Mouse (Mus musculus): ENCODE data around the gene Zfp335. TPM values are rescaled to one million over a fixed set of nuclear protein-coding genes. Genes with fewer than 3 reads are reported as not detected.

The Zfp335 gene
- total and polyA plus RNA-seq, 3 experiments = 5.2 to 16.5 (median 12.0) TPM

DNA sequence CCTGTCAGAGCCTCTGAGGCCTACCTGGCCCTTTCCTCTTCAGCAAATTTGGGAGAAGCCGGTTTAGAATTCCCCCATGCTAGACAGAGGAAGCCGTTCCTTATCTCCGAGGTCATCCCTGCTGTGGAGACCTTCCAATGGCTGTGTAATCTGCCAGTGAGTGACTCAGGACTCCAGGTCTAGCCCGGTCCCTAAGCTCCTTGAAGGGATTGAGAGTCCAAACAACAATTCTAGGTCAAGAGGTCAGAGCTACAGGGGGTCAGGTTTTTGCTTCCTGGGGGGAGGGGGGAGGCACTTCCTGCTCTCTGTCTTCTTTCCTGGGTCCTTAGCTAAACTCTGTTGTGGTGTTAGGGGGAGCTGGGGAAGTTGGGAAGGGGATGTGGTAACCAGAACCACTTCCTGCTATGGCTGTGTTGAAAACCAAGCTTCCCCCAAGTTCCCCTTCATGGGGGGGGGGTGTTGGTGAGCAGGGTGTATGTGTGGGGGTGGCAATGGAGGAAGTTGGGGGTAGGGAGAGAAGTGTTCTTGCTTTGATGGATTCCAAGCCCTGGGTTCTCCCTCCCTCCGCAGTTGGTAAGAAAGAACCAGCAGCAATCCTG is 31.2 kb upstream of the Zfp335 start:
- H3K27ac ChIP-seq (ENCODE audit: insufficient read depth, low read depth) = no peak overlapping the region
- no peak for DNase-seq (ENCODE audit: extremely low read depth)
- H3K4me2 ChIP-seq (ENCODE audit: insufficient read depth, low read depth, poor library complexity, severe bottlenecking) = no peak overlapping the region
- in situ Hi-C loops (cut with MboI; ENCODE audit: low pct_ligation_motif_present, low pct_unique_long_range_greater_than_20kb, low sequenced_read_pairs) = loop anchor here (10.0 kb wide), 1 partner anchor 422 kb away; the partner anchor contains the start of gene Zfp663
- no peaks in the 10 kb centered on the region for H3K9me3 ChIP-seq (replicated peaks; ENCODE audit: low read length)
- TF ChIP-seq ELF1 (IDR thresholded peaks at IDR 0.05; ENCODE audit: low read depth, low read length) (no peak), POLR2A (IDR thresholded peaks at IDR 0.05; ENCODE audit: low read depth, low read length) (no peak)
- dilution Hi-C loops (cut with MboI; ENCODE audit: extremely low pct_ligation_motif_present, extremely low pct_unique_long_range_greater_than_20kb, low sequenced_read_pairs) = no loop called here
- no peak overlapping the region for H3K4me3 ChIP-seq (replicated peaks in 1 of 3; ENCODE audit: low read depth in 2 of 3, low read length in 2 of 3, poor library complexity in 1 of 3)
- no peaks in the 10 kb centered on the region for H3K36me3 ChIP-seq (replicated peaks in 1 of 2; ENCODE audit: control insufficient read depth in 1 of 2, insufficient read depth in 1 of 2, low read length in 1 of 2)
- H3K9ac ChIP-seq (ENCODE audit: insufficient read depth, low read depth) = no peak overlapping the region
- H3K79me2 ChIP-seq (replicated peaks; ENCODE audit: control insufficient read depth, extremely low read depth, insufficient read depth, poor library complexity, severe bottlenecking) = no peaks in the 10 kb centered on the region
- H3K27me3 ChIP-seq (replicated peaks) = peaks cover 28% of the 10 kb centered on the region
- peaks cover 3 to 30% of the 10 kb centered on the region in 2 experiments; a peak in 2 of 4 replicates for H3K4me1 ChIP-seq (ENCODE audit: control insufficient read depth in 1 of 2, insufficient read depth in 2 of 2)

DNA sequence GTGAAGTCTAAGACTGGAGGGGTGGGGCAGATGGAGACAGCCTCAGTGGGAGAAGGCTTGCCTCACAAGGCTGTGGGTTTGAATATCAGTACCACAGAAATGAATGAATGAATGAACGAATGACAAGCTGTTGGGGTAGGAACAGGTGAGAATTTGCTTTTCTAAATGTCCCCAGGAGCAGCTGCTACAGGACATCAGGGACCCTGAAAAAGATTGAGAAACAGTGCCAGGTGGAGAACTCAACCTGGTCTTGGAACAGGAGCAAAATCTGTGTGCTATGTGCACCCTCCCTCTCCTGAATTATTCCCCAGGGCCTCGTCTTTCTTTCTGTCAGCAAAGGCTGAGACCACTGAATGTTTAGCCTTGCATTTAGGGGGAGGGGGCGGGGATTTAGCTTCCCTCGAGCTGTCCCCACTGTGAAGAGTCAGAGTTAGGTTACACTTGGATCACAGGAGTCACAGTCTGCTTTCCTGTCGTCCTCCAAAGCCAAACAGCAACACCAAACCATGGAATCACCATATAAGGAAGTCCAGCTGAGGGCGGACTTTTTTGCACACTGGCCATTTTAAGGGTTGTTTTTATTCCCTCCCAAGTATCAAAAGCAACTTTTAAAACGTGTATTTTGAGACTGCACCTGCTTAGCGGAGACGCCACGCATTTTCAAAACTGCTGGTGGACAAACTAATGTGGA is 28.7 kb upstream of the Zfp335 start, which contains the start of gene Mmp9:
Gene Mmp9, plus strand, starts transcription at position 641 of the 691 bp plus-strand sequence.
- H3K36me3 ChIP-seq (replicated peaks in 1 of 2; ENCODE audit: control insufficient read depth in 1 of 2, insufficient read depth in 1 of 2, low read length in 1 of 2) = no peaks in the 10 kb centered on the region
- H3K4me3 ChIP-seq (replicated peaks in 1 of 3; ENCODE audit: low read depth in 2 of 3, low read length in 2 of 3, poor library complexity in 1 of 3) = no peak within 1 kb of the TSS
- no peak within 1 kb of the TSS for H3K27ac ChIP-seq (ENCODE audit: insufficient read depth, low read depth)
- no peaks in the 10 kb centered on the region for H3K79me2 ChIP-seq (replicated peaks; ENCODE audit: control insufficient read depth, extremely low read depth, insufficient read depth, poor library complexity, severe bottlenecking)
- TF ChIP-seq SMC3 (IDR thresholded peaks at IDR 0.05; ENCODE audit: low read depth, low read length) (no peak), UBTF (IDR thresholded peaks at IDR 0.05; ENCODE audit: low read depth, low read length) (no peak), KAT2A (IDR thresholded peaks at IDR 0.05; ENCODE audit: insufficient replicate concordance, low read length) (no peak), CHD2 (IDR thresholded peaks at IDR 0.05; ENCODE audit: low read length) (no peak), ZC3H11A (IDR thresholded peaks at IDR 0.05; ENCODE audit: low read depth, low read length) (no peak), POLR2A (IDR thresholded peaks at IDR 0.05; ENCODE audit: low read depth, low read length) (no peak), E2F4 (IDR thresholded peaks at IDR 0.05; ENCODE audit: insufficient replicate concordance, low read depth, low read length) (no peak), TCF12 (IDR thresholded peaks at IDR 0.05; ENCODE audit: low read depth, low read length) (no peak)
- dilution Hi-C loops (cut with MboI; ENCODE audit: extremely low pct_ligation_motif_present, extremely low pct_unique_long_range_greater_than_20kb, low sequenced_read_pairs) = no loop called here
- DNase-seq (ENCODE audit: extremely low read depth) = no peak
- no peaks in the 10 kb centered on the region for H3K9me3 ChIP-seq (replicated peaks; ENCODE audit: low read length)
- no peak within 1 kb of the TSS for H3K4me2 ChIP-seq (ENCODE audit: insufficient read depth, low read depth, poor library complexity, severe bottlenecking)
- peaks cover 21% of the 10 kb centered on the region for H3K27me3 ChIP-seq (replicated peaks)
- in situ Hi-C loops (cut with MboI; ENCODE audit: low pct_ligation_motif_present, low pct_unique_long_range_greater_than_20kb, low sequenced_read_pairs) = loop anchor here (10.0 kb wide), 1 partner anchor 425 kb away; the partner anchor contains the start of gene Zfp663
- no peak within 1 kb of the TSS for H3K9ac ChIP-seq (ENCODE audit: insufficient read depth, low read depth)
- peaks cover 3 to 26% of the 10 kb centered on the region in 2 experiments; a peak in 2 of 4 replicates for H3K4me1 ChIP-seq (ENCODE audit: control insufficient read depth in 1 of 2, insufficient read depth in 2 of 2)

DNA sequence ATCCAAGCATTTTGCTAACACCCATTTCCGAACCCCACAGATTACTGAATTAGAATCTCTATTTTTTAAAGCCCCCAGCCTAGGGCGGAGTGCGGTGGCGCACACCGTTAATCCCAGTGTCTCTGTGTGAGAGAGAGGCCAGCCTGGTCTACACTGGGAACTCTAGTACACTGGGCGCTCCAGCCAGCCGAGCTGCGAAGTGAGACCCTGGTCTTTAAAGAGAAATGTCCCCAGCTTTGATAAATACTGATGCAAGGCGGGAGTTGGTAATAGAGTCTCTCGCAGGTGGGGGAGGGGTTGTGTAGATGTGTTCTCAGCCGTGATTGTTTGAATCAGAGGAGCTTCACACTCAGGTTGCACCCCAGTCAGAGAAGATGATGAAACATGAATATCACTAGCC is 27.5 kb upstream of the Zfp335 start:
- in situ Hi-C loops (cut with MboI; ENCODE audit: low pct_ligation_motif_present, low pct_unique_long_range_greater_than_20kb, low sequenced_read_pairs) (no loop called here), dilution Hi-C loops (cut with MboI; ENCODE audit: extremely low pct_ligation_motif_present, extremely low pct_unique_long_range_greater_than_20kb, low sequenced_read_pairs) (no loop called here)
- DNase-seq (ENCODE audit: extremely low read depth) = no peak
- no peak overlapping the region for H3K4me3 ChIP-seq (replicated peaks in 1 of 3; ENCODE audit: low read depth in 2 of 3, low read length in 2 of 3, poor library complexity in 1 of 3)
- peaks cover 25% of the 10 kb centered on the region for H3K27me3 ChIP-seq (replicated peaks)
- TF ChIP-seq ELF1 (IDR thresholded peaks at IDR 0.05; ENCODE audit: low read depth, low read length) (no peak), RCOR1 (conservative IDR thresholded peaks at IDR 0.05; ENCODE audit: low read depth, low read length) (no peak), UBTF (IDR thresholded peaks at IDR 0.05; ENCODE audit: low read depth, low read length) (no peak), CTCF (conservative IDR thresholded peaks at IDR 0.05 in 1 of 2, IDR thresholded peaks at IDR 0.05 in 1 of 2; ENCODE audit: low read depth in 2 of 2, low read length in 2 of 2) (no peak), CHD2 (IDR thresholded peaks at IDR 0.05; ENCODE audit: low read length) (no peak), KAT2A (IDR thresholded peaks at IDR 0.05; ENCODE audit: insufficient replicate concordance, low read length) (no peak), USF2 (conservative IDR thresholded peaks at IDR 0.05; ENCODE audit: low read depth, low read length) (no peak), ZMIZ1 (IDR thresholded peaks at IDR 0.05; ENCODE audit: low read depth, low read length) (no peak), USF1 (IDR thresholded peaks at IDR 0.05; ENCODE audit: low read depth, low read length) (no peak), SIN3A (IDR thresholded peaks at IDR 0.05; ENCODE audit: low read length) (no peak), BHLHE40 (IDR thresholded peaks at IDR 0.05; ENCODE audit: low read depth, low read length) (no peak), ZC3H11A (IDR thresholded peaks at IDR 0.05; ENCODE audit: low read depth, low read length) (no peak), MAZ (IDR thresholded peaks at IDR 0.05; ENCODE audit: low read depth, low read length) (no peak), PAX5 (IDR thresholded peaks at IDR 0.05; ENCODE audit: low read length) (no peak)
- no peak overlapping the region for H3K27ac ChIP-seq (ENCODE audit: insufficient read depth, low read depth)
- H3K36me3 ChIP-seq (replicated peaks in 1 of 2; ENCODE audit: control insufficient read depth in 1 of 2, insufficient read depth in 1 of 2, low read length in 1 of 2) = no peaks in the 10 kb centered on the region
- H3K9me3 ChIP-seq (replicated peaks; ENCODE audit: low read length) = no peaks in the 10 kb centered on the region
- no peaks in the 10 kb centered on the region for H3K79me2 ChIP-seq (replicated peaks; ENCODE audit: control insufficient read depth, extremely low read depth, insufficient read depth, poor library complexity, severe bottlenecking)
- H3K9ac ChIP-seq (ENCODE audit: insufficient read depth, low read depth) = no peak overlapping the region
- H3K4me1 ChIP-seq (ENCODE audit: control insufficient read depth in 1 of 2, insufficient read depth in 2 of 2) = peaks cover 3 to 26% of the 10 kb centered on the region in 2 experiments; a peak in 2 of 4 replicates
- H3K4me2 ChIP-seq (ENCODE audit: insufficient read depth, low read depth, poor library complexity, severe bottlenecking) = no peak overlapping the region
